Mouse (Mus musculus) MEL (cell line): Measurements from ENCODE around the gene Acta1. TPM values are rescaled to one million over a fixed set of nuclear protein-coding genes. Genes with fewer than 3 reads are reported as not detected.

Source experiments
- DNase-seq: peaks from one replicate; pipeline ENCODE4 v3.0.0; 2011; ENCODE audit warnings: low read depth, low spot score
- H3K27ac ChIP-seq: 2 replicates; pipeline ENCODE4 v1.5.1; 2012; ENCODE audit warnings: low read depth, mild to moderate bottlenecking, control low read depth, low read length, moderate library complexity; ENCODE audit not compliant: control insufficient read depth
- H3K27me3 ChIP-seq, 2 experiments: fragments of 150-350 bp in 1 of 2; sonication (generic) in 1 of 2; 2 replicates each; pipeline ENCODE4 v1.6.1; 2012; ENCODE audit warnings: low read length in 2 of 2, mild to moderate bottlenecking in 2 of 2, improper control_type of control experiment in 1 of 2, moderate library complexity in 1 of 2; ENCODE audit not compliant: insufficient read depth in 2 of 2, control insufficient read depth in 1 of 2
- H3K36me3 ChIP-seq, 2 experiments: 2 replicates each; pipeline ENCODE4 v1.6.1; 2012 to 2014; ENCODE audit warnings: low read length in 2 of 2, improper control_type of control experiment in 1 of 2, inconsistent platforms in 1 of 2, mild to moderate bottlenecking in 1 of 2; ENCODE audit not compliant: insufficient read depth in 2 of 2, control insufficient read depth in 1 of 2
- H3K4me1 ChIP-seq, 2 experiments: fragments of 150-350 bp in 1 of 2; sonication (generic) in 1 of 2; 2 replicates each; pipeline ENCODE4 v1.6.1; 2012; ENCODE audit warnings: low read length in 2 of 2, improper control_type of control experiment in 1 of 2, mild to moderate bottlenecking in 1 of 2; ENCODE audit not compliant: insufficient read depth in 2 of 2, control insufficient read depth in 1 of 2
- H3K4me3 ChIP-seq, 2 experiments: fragments of 150-350 bp in 1 of 2; sonication (generic) in 1 of 2; 2 replicates each; pipeline ENCODE4 v1.5.1; 2012; ENCODE audit warnings: low read depth in 2 of 2, low read length in 2 of 2, mild to moderate bottlenecking in 2 of 2, moderate library complexity in 2 of 2, control low read depth in 1 of 2, improper control_type of control experiment in 1 of 2; ENCODE audit not compliant: control insufficient read depth in 1 of 2, insufficient read depth in 1 of 2
- H3K79me2 ChIP-seq: 2 replicates; pipeline ENCODE4 v1.6.1; 2012; ENCODE audit warnings: mild to moderate bottlenecking, low read length, moderate library complexity; ENCODE audit not compliant: control insufficient read depth, poor library complexity, insufficient read depth
- H3K9ac ChIP-seq: 2 replicates; pipeline ENCODE4 v1.6.1; 2012; ENCODE audit warnings: low read depth, mild to moderate bottlenecking, control low read depth, low read length, moderate library complexity; ENCODE audit not compliant: control insufficient read depth, poor library complexity, severe bottlenecking
- H3K9me3 ChIP-seq: fragments of 150-350 bp; sonication (generic); replicated peaks from 2 replicates; pipeline ENCODE4 v1.6.1; 2012; ENCODE audit warnings: mild to moderate bottlenecking, low read length, improper control_type of control experiment, moderate library complexity; ENCODE audit not compliant: insufficient read depth
- BHLHE40 ChIP-seq: IDR thresholded peaks from 2 replicates; pipeline ENCODE4 v1.6.1; 2012; ENCODE audit warnings: low read depth, mild to moderate bottlenecking, inconsistent platforms, low read length, improper control_type of control experiment, borderline replicate concordance
- CHD1 ChIP-seq: IDR thresholded peaks from 2 replicates; pipeline ENCODE4 v1.6.1; 2012; ENCODE audit warnings: low read depth, mild to moderate bottlenecking, inconsistent platforms, low read length, improper control_type of control experiment
- E2F4 ChIP-seq: IDR thresholded peaks from 2 replicates; pipeline ENCODE4 v1.6.1; 2011; ENCODE audit warnings: low read depth, low read length, improper control_type of control experiment, borderline replicate concordance
- ELF1 ChIP-seq: IDR thresholded peaks from 2 replicates; pipeline ENCODE4 v1.6.1; 2014; ENCODE audit warnings: low read depth, mild to moderate bottlenecking, inconsistent platforms, low read length, improper control_type of control experiment, moderate library complexity
- EP300 ChIP-seq, 2 experiments: IDR thresholded peaks; 2 replicates each; pipeline ENCODE4 v1.6.1; 2011; ENCODE audit warnings: improper control_type of control experiment in 2 of 2, low read length in 2 of 2, low read depth in 1 of 2, mild to moderate bottlenecking in 1 of 2
- HCFC1 ChIP-seq: IDR thresholded peaks from 2 replicates; pipeline ENCODE4 v1.6.1; 2012; ENCODE audit warnings: low read depth, mild to moderate bottlenecking, inconsistent platforms, low read length, improper control_type of control experiment, moderate library complexity
- MAFK ChIP-seq: IDR thresholded peaks from 2 replicates; pipeline ENCODE4 v1.6.1; 2011; ENCODE audit warnings: low read depth, mild to moderate bottlenecking, low read length, improper control_type of control experiment, borderline replicate concordance
- MAX ChIP-seq: IDR thresholded peaks from 2 replicates; pipeline ENCODE4 v1.6.1; 2011; ENCODE audit warnings: low read length, improper control_type of control experiment
- MAZ ChIP-seq: IDR thresholded peaks from 2 replicates; pipeline ENCODE4 v1.6.1; 2012; ENCODE audit warnings: low read depth, mild to moderate bottlenecking, inconsistent platforms, low read length, improper control_type of control experiment
- MEF2A ChIP-seq: IDR thresholded peaks from 2 replicates; pipeline ENCODE4 v1.6.1; 2014; ENCODE audit warnings: low read depth, mild to moderate bottlenecking, inconsistent platforms, low read length, improper control_type of control experiment; ENCODE audit not compliant: poor library complexity, insufficient replicate concordance, severe bottlenecking; ENCODE audit errors: extremely low read depth
- MXI1 ChIP-seq: IDR thresholded peaks from 2 replicates; pipeline ENCODE4 v1.6.1; 2011; ENCODE audit warnings: mild to moderate bottlenecking, low read depth, low read length, improper control_type of control experiment
- MYB ChIP-seq: IDR thresholded peaks from 2 replicates; pipeline ENCODE4 v1.6.1; 2011; ENCODE audit warnings: mild to moderate bottlenecking, low read depth, low read length, improper control_type of control experiment
- MYC ChIP-seq: IDR thresholded peaks from 2 replicates; pipeline ENCODE4 v1.6.1; 2011; ENCODE audit warnings: low read depth, mild to moderate bottlenecking, low read length, improper control_type of control experiment, moderate library complexity
- NELFE ChIP-seq: IDR thresholded peaks from 2 replicates; pipeline ENCODE4 v1.6.1; 2011; ENCODE audit warnings: low read depth, low read length, improper control_type of control experiment
- NRF1 ChIP-seq: IDR thresholded peaks from 2 replicates; pipeline ENCODE4 v1.6.1; 2014; ENCODE audit warnings: low read depth, mild to moderate bottlenecking, inconsistent platforms, low read length, improper control_type of control experiment, moderate library complexity; ENCODE audit not compliant: poor library complexity, insufficient read depth, severe bottlenecking
- POLR2A ChIP-seq, 2 experiments: IDR thresholded peaks; 2 replicates each; pipeline ENCODE4 v1.6.1; 2011 to 2012; ENCODE audit warnings: low read length in 2 of 2, mild to moderate bottlenecking in 2 of 2, control low read depth in 1 of 2, improper control_type of control experiment in 1 of 2, low read depth in 1 of 2, moderate library complexity in 1 of 2; ENCODE audit not compliant: control insufficient read depth in 1 of 2, insufficient read depth in 1 of 2, poor library complexity in 1 of 2
- RAD21 ChIP-seq: IDR thresholded peaks from 2 replicates; pipeline ENCODE4 v1.6.1; 2011; ENCODE audit warnings: mild to moderate bottlenecking, low read depth, low read length, improper control_type of control experiment
- RCOR1 ChIP-seq: IDR thresholded peaks from 2 replicates; pipeline ENCODE4 v1.6.1; 2012; ENCODE audit warnings: low read depth, mild to moderate bottlenecking, inconsistent platforms, low read length, improper control_type of control experiment
- SIN3A ChIP-seq: IDR thresholded peaks from 2 replicates; pipeline ENCODE4 v1.6.1; 2012; ENCODE audit warnings: low read length, improper control_type of control experiment, inconsistent platforms
- SMC3 ChIP-seq: IDR thresholded peaks from 2 replicates; pipeline ENCODE4 v1.6.1; 2011; ENCODE audit warnings: low read depth, low read length, improper control_type of control experiment
- TBP ChIP-seq: IDR thresholded peaks from 2 replicates; pipeline ENCODE4 v1.8.0; 2011; ENCODE audit warnings: low read depth, low read length, improper control_type of control experiment
- TCF12 ChIP-seq: IDR thresholded peaks from 2 replicates; pipeline ENCODE4 v1.6.1; 2014; ENCODE audit warnings: low read depth, mild to moderate bottlenecking, inconsistent platforms, low read length, improper control_type of control experiment, moderate library complexity
- UBTF ChIP-seq: IDR thresholded peaks from 2 replicates; pipeline ENCODE4 v1.6.1; 2012; ENCODE audit warnings: low read depth, mild to moderate bottlenecking, inconsistent platforms, low read length, improper control_type of control experiment, moderate library complexity, borderline replicate concordance; ENCODE audit not compliant: insufficient read depth
- USF2 ChIP-seq, 2 experiments: IDR thresholded peaks; 2 replicates each; pipeline ENCODE4 v1.6.1; 2011 to 2012; ENCODE audit warnings: improper control_type of control experiment in 2 of 2, low read length in 2 of 2, borderline replicate concordance in 1 of 2, inconsistent platforms in 1 of 2, low read depth in 1 of 2, mild to moderate bottlenecking in 1 of 2; ENCODE audit not compliant: insufficient read depth in 1 of 2
- ZKSCAN1 ChIP-seq: IDR thresholded peaks from 2 replicates; pipeline ENCODE4 v1.6.1; 2012; ENCODE audit warnings: low read depth, mild to moderate bottlenecking, inconsistent platforms, low read length, improper control_type of control experiment, moderate library complexity
- ZNF384 ChIP-seq: IDR thresholded peaks from 2 replicates; pipeline ENCODE4 v1.6.1; 2012; ENCODE audit warnings: low read depth, mild to moderate bottlenecking, inconsistent platforms, low read length, improper control_type of control experiment
- polyA plus RNA-seq, 2 experiments: library from polyadenylated mRNA; stranded (reverse) in 1 of 2; unstranded in 1 of 2; fragments of >175 nt in 1 of 2; fragments of >200 nt in 1 of 2; gene quantifications; 2 replicates each; pipeline versions ENCODE4 v1.2.1 to v1.2.4; 2012; ENCODE audit warnings: low replicate concordance in 2 of 2, low read depth in 1 of 2; ENCODE audit not compliant: insufficient read length in 2 of 2, insufficient read depth in 1 of 2, missing spikeins in 1 of 2
- total RNA-seq: library from RNA; depleted of rRNA; stranded (reverse); fragments of 300-350 nt; gene quantifications from 2 replicates; pipeline ENCODE4 v1.2.3, GENCODE M21; 2012; rRNA removed

The Acta1 gene
- total RNA-seq (0.23 TPM in 1 of 2 replicates, not detected in the other), polyA plus RNA-seq (under 1 TPM in 1 of 2 experiments, not detected in 1; 0.32 TPM)

GRCm38 (mm10) chr8:123894502-123895097 is at the start of gene Acta1:
Acta1 (minus strand) TSS chr8:123894751.
- H3K27me3 ChIP-seq: no peaks in the 10 kb centered on the region

GRCm38 (mm10) chr8:123929026-123929425 is 34.5 kb upstream of the Acta1 start:
- Histone ChIP-seq H3K4me1 (no peaks in the 10 kb centered on the region), H3K9ac (no peak overlapping the region), H3K9me3 (no peaks in the 10 kb centered on the region), H3K4me3 (no peak overlapping the region), H3K79me2 (no peaks in the 10 kb centered on the region), H3K36me3 (peaks cover 0 to 21% of the 10 kb centered on the region in 2 experiments; a peak in 2 of 4 replicates), H3K27ac (no peak overlapping the region), H3K27me3 (no peaks in the 10 kb centered on the region)
- TF ChIP-seq MAX: no peak
- TF ChIP-seq EP300 (IDR thresholded peaks at IDR 0.05; ENCODE audit: low read depth in 1 of 2, low read length in 2 of 2): no peak
- no peak for TF ChIP-seq ZNF384
- no peak for TF ChIP-seq ZKSCAN1
- TF ChIP-seq ELF1: no peak
- no peak for TF ChIP-seq MAZ
- TF ChIP-seq MXI1: no peak
- TF ChIP-seq USF2 (IDR thresholded peaks at IDR 0.05; ENCODE audit: borderline replicate concordance in 1 of 2, insufficient read depth in 1 of 2, low read depth in 1 of 2, low read length in 2 of 2): no peak
- TF ChIP-seq E2F4: no peak
- no peak for TF ChIP-seq SMC3
- no peak for TF ChIP-seq TCF12
- no peak for TF ChIP-seq UBTF
- no peak for TF ChIP-seq MEF2A
- no peak for TF ChIP-seq MYB
- TF ChIP-seq BHLHE40: no peak
- no peak for TF ChIP-seq CHD1
- no peak for TF ChIP-seq HCFC1
- DNase-seq: no peak

More at GRCm38 (mm10) chr8:123894502-123895097, at the start of gene Acta1:
- Histone ChIP-seq H3K79me2 (no peaks in the 10 kb centered on the region), H3K4me1 (no peaks in the 10 kb centered on the region), H3K36me3 (no peaks in the 10 kb centered on the region), H3K9ac (no peak within 1 kb of the TSS), H3K27ac (no peak within 1 kb of the TSS), H3K9me3 (no peaks in the 10 kb centered on the region), H3K4me3 (no peak within 1 kb of the TSS)
- no peak for DNase-seq
- TF ChIP-seq SIN3A: no peak
- TF ChIP-seq MEF2A: no peak
- TF ChIP-seq MYC: no peak
- no peak for TF ChIP-seq E2F4
- no peak for TF ChIP-seq RCOR1
- no peak for TF ChIP-seq CHD1
- no peak for TF ChIP-seq NELFE
- TF ChIP-seq POLR2A (IDR thresholded peaks at IDR 0.05; ENCODE audit: control insufficient read depth in 1 of 2, insufficient read depth in 1 of 2, low read depth in 1 of 2, low read length in 2 of 2, poor library complexity in 1 of 2): no peak
- no peak for TF ChIP-seq MYB
- TF ChIP-seq NRF1: no peak
- TF ChIP-seq TBP: no peak
- no peak for TF ChIP-seq UBTF
- TF ChIP-seq EP300 (IDR thresholded peaks at IDR 0.05; ENCODE audit: low read depth in 1 of 2, low read length in 2 of 2): no peak
- no peak for TF ChIP-seq USF2 (IDR thresholded peaks at IDR 0.05; ENCODE audit: borderline replicate concordance in 1 of 2, insufficient read depth in 1 of 2, low read depth in 1 of 2, low read length in 2 of 2)
- no peak for TF ChIP-seq ZKSCAN1
- TF ChIP-seq ZNF384: no peak
- no peak for TF ChIP-seq MXI1
- no peak for TF ChIP-seq MAFK
- no peak for TF ChIP-seq SMC3
- no peak for TF ChIP-seq RAD21
